Mouse (Mus musculus): ENCODE measurements at regions not wholly inside any gene's neighbourhood (a gene's known extent, or its start where the extent isn't known, plus 50 kb on each side); places are given as distances from the start of the nearest gene placed in this dataset.

DNA sequence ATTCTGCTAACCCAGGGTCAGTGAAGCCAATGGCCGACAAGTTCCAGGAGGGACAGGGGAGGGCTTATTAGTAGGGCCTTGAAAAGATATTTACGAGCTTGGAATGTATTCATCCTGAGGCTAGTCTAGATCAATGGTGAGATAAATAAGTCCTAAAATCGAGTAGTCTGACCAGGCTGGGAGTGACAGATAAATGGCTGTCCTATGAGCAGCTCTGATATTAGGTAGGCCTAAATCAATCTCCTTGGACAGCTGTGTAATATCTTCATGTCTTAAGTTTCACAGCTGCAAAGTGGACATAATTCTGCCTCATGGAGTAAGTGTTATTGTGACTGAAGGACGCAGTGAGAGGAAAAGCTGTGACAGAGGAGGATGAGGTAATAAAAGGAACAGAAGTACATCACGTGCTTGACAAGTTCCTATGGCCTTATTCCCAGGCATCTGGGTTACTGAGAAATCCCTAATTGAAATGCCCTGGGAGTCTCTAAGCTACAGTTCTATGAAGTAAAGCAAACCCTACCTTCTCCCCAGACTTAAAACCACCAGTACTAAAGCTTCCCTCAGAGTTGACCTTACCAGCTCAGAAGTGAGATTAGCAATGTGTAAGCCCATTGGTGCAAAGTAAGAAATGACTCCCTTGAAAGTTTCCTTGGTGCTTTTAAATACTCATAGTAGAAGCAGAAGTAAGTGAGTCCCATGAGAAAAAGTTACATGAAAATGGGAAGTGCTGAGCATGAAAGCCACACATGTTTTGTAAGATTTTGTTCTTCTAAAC, 123.3 kb upstream of the Itga4 start:
- WGBS, result 58% methylated on average over 5 of the region's 5 CpGs
- no peak for ATAC-seq (ENCODE audit: low read depth)
- Histone ChIP-seq H3K36me3 (ENCODE audit: control insufficient read depth, insufficient read depth, low read length) (no peaks in the 10 kb centered on the region), H3K9me3 (ENCODE audit: control insufficient read depth, low read length) (no peaks in the 10 kb centered on the region), H3K9ac (replicated peaks; ENCODE audit: low read depth, low read length) (no peak overlapping the region), H3K27me3 (ENCODE audit: control insufficient read depth, insufficient read depth, low read length) (no peaks in the 10 kb centered on the region), H3K4me3 (ENCODE audit: low read depth, low read length) (no peak overlapping the region), H3K4me1 (ENCODE audit: control insufficient read depth, insufficient read depth, low read length) (no peaks in the 10 kb centered on the region), H3K4me2 (ENCODE audit: low read depth, low read length) (no peak overlapping the region), H3K27ac (ENCODE audit: low read depth, low read length) (no peak overlapping the region)

DNA sequence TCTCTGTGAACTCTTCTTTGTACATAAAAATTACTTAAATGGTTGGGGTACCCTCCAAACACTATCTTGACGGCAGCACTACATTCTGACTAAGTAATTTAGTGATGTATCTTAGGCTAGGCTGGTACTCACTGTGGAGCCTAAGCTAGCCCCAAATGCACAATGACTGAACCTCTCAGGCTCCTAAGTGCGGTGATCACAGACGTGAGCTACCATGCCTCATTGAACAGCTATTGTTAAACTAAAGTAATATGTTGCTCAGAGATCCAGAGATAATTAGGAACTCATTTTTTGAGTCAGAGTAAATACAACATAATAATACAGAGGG, 122.7 kb upstream of the Itga4 start:
- WGBS, result 59% methylated on average over 3 of the region's 3 CpGs
- no peak for ATAC-seq (ENCODE audit: low read depth)
- Histone ChIP-seq H3K27ac (ENCODE audit: low read depth, low read length) (no peak overlapping the region), H3K4me1 (ENCODE audit: control insufficient read depth, insufficient read depth, low read length) (no peaks in the 10 kb centered on the region), H3K4me3 (ENCODE audit: low read depth, low read length) (no peak overlapping the region), H3K9me3 (ENCODE audit: control insufficient read depth, low read length) (no peaks in the 10 kb centered on the region), H3K9ac (replicated peaks; ENCODE audit: low read depth, low read length) (no peak overlapping the region), H3K4me2 (ENCODE audit: low read depth, low read length) (no peak overlapping the region), H3K27me3 (ENCODE audit: control insufficient read depth, insufficient read depth, low read length) (no peaks in the 10 kb centered on the region), H3K36me3 (ENCODE audit: control insufficient read depth, insufficient read depth, low read length) (no peaks in the 10 kb centered on the region)

DNA sequence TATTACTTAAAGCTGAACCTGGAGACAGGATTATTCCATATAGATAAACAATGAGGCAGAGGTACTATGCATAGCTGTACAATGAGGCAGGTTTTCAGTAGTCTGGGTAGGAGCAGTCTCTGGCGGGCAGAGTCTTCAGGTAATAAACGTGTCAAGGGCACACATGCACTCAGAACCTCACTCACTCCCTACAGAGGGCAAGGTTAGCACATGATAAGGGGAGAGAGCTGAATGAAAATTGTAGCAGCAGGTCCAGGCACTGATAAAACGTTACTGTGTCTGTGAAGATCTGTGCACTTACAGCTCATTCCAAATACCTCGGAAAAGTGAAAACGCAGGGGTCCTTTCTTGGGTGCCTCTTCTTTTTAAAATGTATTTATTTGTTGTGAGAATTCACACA, 120.9 kb upstream of the Itga4 start:
- WGBS, result 85% methylated on average over 5 of the region's 5 CpGs

DNA sequence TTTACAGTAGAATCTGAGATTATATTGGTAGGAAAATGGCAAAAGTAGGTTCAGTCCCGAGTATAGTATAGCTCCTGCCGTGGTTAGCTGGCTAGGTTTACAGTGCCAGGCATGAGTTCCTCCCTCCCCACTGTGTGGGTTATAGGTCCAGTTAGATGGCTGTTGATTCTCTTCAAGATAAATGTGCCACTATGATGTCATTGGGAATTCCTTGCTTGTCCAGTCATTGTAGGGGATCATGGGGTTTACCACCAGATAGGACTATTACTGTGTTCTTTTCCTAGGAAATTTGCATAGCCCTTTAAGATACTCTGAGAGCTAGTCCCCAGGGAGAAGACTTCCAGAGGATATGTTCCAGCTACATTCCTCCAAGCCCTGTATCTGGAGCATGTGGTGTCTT, 119.2 kb upstream of the Itga4 start:
- no peaks in the 10 kb centered on the region for H3K36me3 ChIP-seq (ENCODE audit: control insufficient read depth, insufficient read depth, low read length)
- 96% methylated on average over 2 of the region's 2 CpGs for WGBS
- H3K4me1 ChIP-seq (ENCODE audit: control insufficient read depth, insufficient read depth, low read length), result no peaks in the 10 kb centered on the region
- no peak overlapping the region for H3K27ac ChIP-seq (ENCODE audit: low read depth, low read length)
- H3K9me3 ChIP-seq (ENCODE audit: control insufficient read depth, low read length), result no peaks in the 10 kb centered on the region
- H3K4me2 ChIP-seq (ENCODE audit: low read depth, low read length), result no peak overlapping the region
- no peaks in the 10 kb centered on the region for H3K27me3 ChIP-seq (ENCODE audit: control insufficient read depth, insufficient read depth, low read length)
- no peak overlapping the region for H3K9ac ChIP-seq (replicated peaks; ENCODE audit: low read depth, low read length)
- no peak overlapping the region for H3K4me3 ChIP-seq (ENCODE audit: low read depth, low read length)
- no peak for ATAC-seq (ENCODE audit: low read depth)

More for the DNA sequence above, 120.9 kb upstream of the Itga4 start:
- H3K4me3 ChIP-seq (ENCODE audit: low read depth, low read length), result no peak overlapping the region
- H3K9me3 ChIP-seq (ENCODE audit: control insufficient read depth, low read length), result no peaks in the 10 kb centered on the region
- H3K36me3 ChIP-seq (ENCODE audit: control insufficient read depth, insufficient read depth, low read length), result no peaks in the 10 kb centered on the region
- no peak overlapping the region for H3K4me2 ChIP-seq (ENCODE audit: low read depth, low read length)
- no peak overlapping the region for H3K9ac ChIP-seq (replicated peaks; ENCODE audit: low read depth, low read length)
- no peaks in the 10 kb centered on the region for H3K27me3 ChIP-seq (ENCODE audit: control insufficient read depth, insufficient read depth, low read length)
- no peaks in the 10 kb centered on the region for H3K4me1 ChIP-seq (ENCODE audit: control insufficient read depth, insufficient read depth, low read length)
- H3K27ac ChIP-seq (ENCODE audit: low read depth, low read length), result no peak overlapping the region
- ATAC-seq (ENCODE audit: low read depth), result no peak

DNA sequence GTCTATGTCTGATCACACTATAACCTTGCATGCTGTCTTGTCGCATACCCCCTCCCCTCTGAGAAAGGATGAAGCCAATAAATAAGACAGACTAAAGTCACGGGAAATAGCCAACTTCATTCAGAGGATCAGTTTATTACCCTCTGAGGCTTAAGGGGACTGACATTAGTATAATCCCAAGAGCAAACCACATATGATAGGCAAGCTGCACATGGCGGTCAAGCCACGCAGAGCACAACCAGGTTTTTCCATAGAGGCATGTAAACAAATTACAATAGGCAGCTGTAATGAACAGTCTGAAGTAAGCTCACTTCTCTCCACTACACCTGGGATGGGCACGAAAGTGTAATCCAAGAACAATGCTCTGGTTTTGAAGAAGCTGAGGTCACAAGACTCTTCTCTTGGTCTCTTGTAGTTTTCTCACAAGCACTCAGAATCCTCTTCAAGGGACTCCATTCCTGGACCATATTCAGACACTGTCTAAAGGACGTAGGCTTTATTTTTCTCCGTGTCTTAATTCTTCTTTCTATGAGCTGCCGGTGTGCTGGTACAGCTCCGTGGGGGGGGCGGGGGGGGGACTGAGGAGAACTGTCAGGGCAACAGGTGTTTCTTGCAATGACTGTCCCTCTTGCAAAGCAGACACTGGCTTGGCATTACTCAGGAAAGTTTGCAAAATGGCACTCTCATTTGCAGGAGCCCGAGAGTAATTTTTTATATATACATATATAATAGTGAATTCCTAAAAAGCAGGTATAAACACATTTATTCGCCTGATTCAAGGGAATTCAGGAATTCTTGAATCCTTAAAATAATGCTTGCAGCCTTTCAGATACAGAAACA, 118.4 kb upstream of the Itga4 start:
- Histone ChIP-seq H3K4me2 (ENCODE audit: low read depth, low read length) (no peak overlapping the region), H3K9ac (replicated peaks; ENCODE audit: low read depth, low read length) (no peak overlapping the region), H3K9me3 (ENCODE audit: control insufficient read depth, low read length) (no peaks in the 10 kb centered on the region), H3K27ac (ENCODE audit: low read depth, low read length) (no peak overlapping the region), H3K27me3 (ENCODE audit: control insufficient read depth, insufficient read depth, low read length) (no peaks in the 10 kb centered on the region), H3K4me3 (ENCODE audit: low read depth, low read length) (no peak overlapping the region), H3K4me1 (ENCODE audit: control insufficient read depth, insufficient read depth, low read length) (no peaks in the 10 kb centered on the region), H3K36me3 (ENCODE audit: control insufficient read depth, insufficient read depth, low read length) (no peaks in the 10 kb centered on the region)
- ATAC-seq (ENCODE audit: low read depth), result no peak
- WGBS, result 86% methylated on average over 12 of the region's 12 CpGs

DNA sequence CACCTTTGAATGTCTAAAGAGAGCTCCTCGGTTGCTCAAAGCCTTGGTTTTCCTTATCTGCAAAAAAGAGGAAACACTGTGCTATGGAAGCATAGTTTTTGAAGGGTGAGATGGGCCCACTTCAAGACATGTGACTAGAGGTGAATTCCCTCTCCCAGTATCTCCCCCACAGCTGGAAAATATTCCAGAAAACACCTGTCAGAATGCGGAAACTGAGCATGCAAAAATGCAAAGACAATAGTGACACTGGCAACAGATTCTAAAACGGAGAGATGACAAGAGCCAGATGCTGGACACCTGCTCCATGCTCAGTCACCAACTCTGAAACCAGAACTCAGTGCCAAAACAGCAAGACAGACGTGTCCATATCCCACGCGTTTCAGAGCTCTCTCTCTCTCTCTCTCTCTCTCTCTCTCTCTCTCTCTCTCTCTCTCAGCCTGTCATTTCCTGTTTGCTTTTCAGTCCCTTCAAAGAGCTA, 117.5 kb upstream of the Itga4 start:
- H3K36me3 ChIP-seq (ENCODE audit: control insufficient read depth, insufficient read depth, low read length), result no peaks in the 10 kb centered on the region
- no peak overlapping the region for H3K4me3 ChIP-seq (ENCODE audit: low read depth, low read length)
- no peaks in the 10 kb centered on the region for H3K4me1 ChIP-seq (ENCODE audit: control insufficient read depth, insufficient read depth, low read length)
- H3K27ac ChIP-seq (ENCODE audit: low read depth, low read length), result no peak overlapping the region
- H3K9ac ChIP-seq (replicated peaks; ENCODE audit: low read depth, low read length), result no peak overlapping the region
- H3K27me3 ChIP-seq (ENCODE audit: control insufficient read depth, insufficient read depth, low read length), result no peaks in the 10 kb centered on the region
- H3K4me2 ChIP-seq (ENCODE audit: low read depth, low read length), result no peak overlapping the region
- WGBS, result 76% methylated on average over 6 of the region's 6 CpGs
- no peak for ATAC-seq (ENCODE audit: low read depth)
- H3K9me3 ChIP-seq (ENCODE audit: control insufficient read depth, low read length), result no peaks in the 10 kb centered on the region

DNA sequence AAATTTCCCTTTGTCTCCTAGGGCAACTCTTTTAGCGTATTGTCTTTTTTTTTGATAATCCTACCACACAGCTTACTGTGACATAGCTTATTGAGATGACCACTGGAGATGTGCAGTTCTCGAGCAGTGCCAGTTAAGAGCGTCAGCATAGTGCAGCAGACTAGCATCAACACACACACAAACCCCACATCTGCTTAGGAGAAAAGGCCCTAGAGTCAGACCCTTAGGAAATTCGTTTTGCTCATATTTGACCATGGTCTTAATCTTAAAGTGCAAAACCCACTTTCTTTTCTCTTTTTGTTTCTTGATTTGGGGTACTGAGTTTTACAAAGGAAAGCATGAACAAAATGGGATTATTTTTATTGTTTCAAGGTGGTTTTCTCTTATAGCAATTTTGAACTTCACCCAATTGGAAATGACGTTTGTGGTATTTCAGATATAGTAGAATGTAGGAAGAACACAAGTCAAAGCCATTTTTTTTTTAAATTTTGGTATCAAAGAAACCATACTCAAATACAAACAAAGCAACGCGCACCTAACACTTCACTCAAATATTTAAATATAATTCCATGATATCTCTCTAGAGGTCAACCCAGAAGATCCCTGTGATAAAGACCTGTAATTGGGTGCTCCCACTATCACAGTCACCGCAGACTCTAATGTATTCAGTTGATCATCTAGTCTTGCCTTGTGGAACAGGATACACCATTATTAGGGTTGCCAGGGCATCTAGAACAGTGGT, 116.7 kb upstream of the Itga4 start:
- no peak overlapping the region for H3K27ac ChIP-seq (ENCODE audit: low read depth, low read length)
- WGBS, result 90% methylated on average over 8 of the region's 8 CpGs
- no peak for ATAC-seq (ENCODE audit: low read depth)
- H3K27me3 ChIP-seq (ENCODE audit: control insufficient read depth, insufficient read depth, low read length), result no peaks in the 10 kb centered on the region
- no peaks in the 10 kb centered on the region for H3K4me1 ChIP-seq (ENCODE audit: control insufficient read depth, insufficient read depth, low read length)
- H3K36me3 ChIP-seq (ENCODE audit: control insufficient read depth, insufficient read depth, low read length), result no peaks in the 10 kb centered on the region
- no peak overlapping the region for H3K4me2 ChIP-seq (ENCODE audit: low read depth, low read length)
- H3K9me3 ChIP-seq (ENCODE audit: control insufficient read depth, low read length), result no peaks in the 10 kb centered on the region
- H3K4me3 ChIP-seq (ENCODE audit: low read depth, low read length), result no peak overlapping the region
- no peak overlapping the region for H3K9ac ChIP-seq (replicated peaks; ENCODE audit: low read depth, low read length)

DNA sequence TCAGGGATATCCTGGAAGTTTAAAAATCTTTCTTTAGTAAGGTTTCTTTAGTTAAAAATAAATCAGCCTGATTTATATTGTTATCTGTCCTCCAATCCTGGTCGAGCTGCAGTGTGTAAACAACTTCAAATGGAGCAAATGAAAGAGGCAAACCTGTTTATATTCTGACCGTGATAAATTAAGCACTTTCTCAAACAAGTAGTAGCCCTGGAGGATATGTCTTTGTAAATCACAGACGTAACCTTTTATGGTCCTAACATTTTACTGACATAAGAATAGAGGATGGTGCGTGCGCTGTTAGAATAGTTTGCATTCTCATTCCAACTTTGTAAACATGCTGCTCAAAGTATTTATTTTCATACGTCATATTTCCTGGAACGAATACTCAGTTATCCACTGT, 113.3 kb upstream of the Itga4 start:
- no peaks in the 10 kb centered on the region for H3K27me3 ChIP-seq (ENCODE audit: control insufficient read depth, insufficient read depth, low read length)
- WGBS, result 56% methylated on average over 7 of the region's 7 CpGs
- H3K4me2 ChIP-seq (ENCODE audit: low read depth, low read length), result no peak overlapping the region
- no peak overlapping the region for H3K27ac ChIP-seq (ENCODE audit: low read depth, low read length)
- H3K36me3 ChIP-seq (ENCODE audit: control insufficient read depth, insufficient read depth, low read length), result no peaks in the 10 kb centered on the region
- ATAC-seq (ENCODE audit: low read depth), result no peak
- no peak overlapping the region for H3K9ac ChIP-seq (replicated peaks; ENCODE audit: low read depth, low read length)
- H3K4me1 ChIP-seq (ENCODE audit: control insufficient read depth, insufficient read depth, low read length), result no peaks in the 10 kb centered on the region
- no peak overlapping the region for H3K4me3 ChIP-seq (ENCODE audit: low read depth, low read length)
- no peaks in the 10 kb centered on the region for H3K9me3 ChIP-seq (ENCODE audit: control insufficient read depth, low read length)

DNA sequence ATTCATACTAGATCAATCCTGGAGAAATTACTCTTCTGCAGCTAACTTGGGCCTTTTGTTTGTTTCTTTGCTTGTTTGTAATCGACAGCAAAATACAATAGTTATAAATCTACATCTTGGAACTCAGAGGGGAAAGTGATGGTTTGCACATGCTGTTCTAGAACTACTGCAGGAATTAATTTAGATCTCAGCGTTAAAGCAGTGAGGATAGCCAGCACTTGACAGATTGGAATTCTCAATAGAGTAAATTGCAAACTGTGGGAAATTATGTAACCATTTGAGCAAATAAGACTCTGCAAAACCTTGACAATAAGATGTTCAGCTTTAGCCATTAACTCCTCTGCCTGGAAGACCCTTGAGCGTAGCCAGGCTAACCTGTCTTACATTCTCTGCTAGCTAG, 112.0 kb upstream of the Itga4 start:
- H3K4me2 ChIP-seq (ENCODE audit: low read depth, low read length), result no peak overlapping the region

More for the DNA sequence above, 112.0 kb upstream of the Itga4 start:
- ATAC-seq (ENCODE audit: low read depth), result no peak
- no peak overlapping the region for H3K9ac ChIP-seq (replicated peaks; ENCODE audit: low read depth, low read length)
- no peaks in the 10 kb centered on the region for H3K4me1 ChIP-seq (ENCODE audit: control insufficient read depth, insufficient read depth, low read length)
- H3K36me3 ChIP-seq (ENCODE audit: control insufficient read depth, insufficient read depth, low read length), result no peaks in the 10 kb centered on the region
- H3K4me3 ChIP-seq (ENCODE audit: low read depth, low read length), result no peak overlapping the region
- no peaks in the 10 kb centered on the region for H3K27me3 ChIP-seq (ENCODE audit: control insufficient read depth, insufficient read depth, low read length)
- H3K27ac ChIP-seq (ENCODE audit: low read depth, low read length), result no peak overlapping the region
- WGBS, result 85% methylated on average over 3 of the region's 3 CpGs
- H3K9me3 ChIP-seq (ENCODE audit: control insufficient read depth, low read length), result no peaks in the 10 kb centered on the region
